ENCODE assay signal across 8 mouse cellular contexts in genomic region chrX:107150752-107151515, GRCm38 (mm10). TPM values are rescaled to one million over a fixed set of nuclear protein-coding genes. Genes with fewer than 3 reads are reported as not detected.
DNase-seq lines count a peak whose midpoint lies in the region; ATAC-seq and TF ChIP-seq lines count a peak whose summit lies in the region.

No protein-coding gene starts in this region.

- H3K36me3 ChIP-seq in heart, embryonic 13.5 days = no peaks in the 10 kb centered on the region
- no peaks in the 10 kb centered on the region for H3K36me3 ChIP-seq in liver, postnatal 0 days (replicated peaks; ENCODE audit: insufficient read depth, low read length)

- H3K4me1 ChIP-seq in heart, embryonic 13.5 days = no peaks in the 10 kb centered on the region
- H3K4me1 ChIP-seq in liver, postnatal 0 days (ENCODE audit: insufficient read depth) = no peaks in the 10 kb centered on the region

- H3K9ac ChIP-seq in heart, embryonic 13.5 days = no peak overlapping the region
- H3K9ac ChIP-seq in liver, postnatal 0 days (replicated peaks) = no peak overlapping the region

- H3K4me3 ChIP-seq in heart, embryonic 13.5 days = no peak overlapping the region
- peak overlapping the region; percentile 17 for H3K4me3 ChIP-seq in liver, postnatal 0 days (ENCODE audit: low read depth, low read length)

- DNase-seq in 3T3-L1 (ENCODE audit: low read depth, low spot score) = peak; percentile 92
- DNase-seq in MEL-GATA-1-ER (ENCODE audit: extremely low read depth, low read depth) = peak; percentile 66
- peak; percentile 15 for DNase-seq in liver, postnatal 0 days
- DNase-seq in thymus, postnatal 0 days (ENCODE audit: low spot score) = peak; percentile 40
- DNase-seq in right cerebral cortex, adult 18-20 months = no peak
- DNase-seq in left cerebral cortex, postnatal 4 days = no peak

- intact Hi-C loops in left cerebral cortex, postnatal 4 days (cut with DNase I) = no loop called here

- H3K4me2 ChIP-seq in heart, embryonic 13.5 days = peak overlapping the region; percentile 40
- peak overlapping the region; percentile 48 for H3K4me2 ChIP-seq in liver, postnatal 0 days (ENCODE audit: low read depth, low read length)

- H3K9me3 ChIP-seq in heart, embryonic 13.5 days = no peaks in the 10 kb centered on the region
- H3K9me3 ChIP-seq in liver, postnatal 0 days (ENCODE audit: low read length) = no peaks in the 10 kb centered on the region

- WGBS in heart, embryonic 13.5 days = 46% methylated on average over 4 of the region's 4 CpGs
- WGBS in liver, postnatal 0 days (ENCODE audit: insufficient replicate concordance) = 28% methylated on average over 4 of the region's 4 CpGs

- H3K27me3 ChIP-seq in heart, embryonic 13.5 days (replicated peaks) = no peaks in the 10 kb centered on the region
- no peaks in the 10 kb centered on the region for H3K27me3 ChIP-seq in liver, postnatal 0 days (ENCODE audit: insufficient read depth, low read length)

- no peak; the same call in 1 of the 2 replicates for ATAC-seq in heart, embryonic 13.5 days (ENCODE audit: extremely low read depth, insufficient number of reproducible peaks, low FRiP score, low TSS enrichment)
- peak; percentile 85 for ATAC-seq in liver, postnatal 0 days
- no peak; the same call in 1 of the 2 replicates for ATAC-seq in frontal cortex, adult (ENCODE audit: low TSS enrichment)

- TF ChIP-seq EP300 in liver, postnatal 0 days (IDR thresholded peaks at IDR 0.05; ENCODE audit: low read depth) = 0 out of 2 replicates have a peak, but pooled peaks have one; percentile 7

- H3K27ac ChIP-seq in heart, embryonic 13.5 days (replicated peaks) = peak overlapping the region; percentile 70
- peak overlapping the region; percentile 74 for H3K27ac ChIP-seq in liver, postnatal 0 days (ENCODE audit: low read depth)

- no peak for TF ChIP-seq CTCF in liver, postnatal 0 days (IDR thresholded peaks at IDR 0.05; ENCODE audit: low read depth)

RNA-seq across cellular contexts. Expression of gene P2ry10b, which starts 2.2 kb away (rescaled TPM):
- polyA plus RNA-seq in heart, embryonic 13.5 days (2015; fragmentation: Nextera tagmentation; extraction: Ambion mirVana) = 0.53 and 0.66 TPM in 2 replicates
- 0.70 and 1.00 TPM in 2 replicates for polyA plus RNA-seq in liver, postnatal 0 days (2015; fragmentation: Nextera tagmentation; extraction: Ambion mirVana)
- polyA plus RNA-seq in thymus, postnatal 0 days (2015; fragmentation: Nextera tagmentation; extraction: Ambion mirVana) = 6.7 and 8.5 TPM in 2 replicates
- under 1 TPM; 0.48 to 0.58 TPM for total RNA-seq in left cerebral cortex, postnatal 4 days (2021)

Comparison
In these comparisons a context has a peak if more than half of its experiments do, and no peak if none do; other contexts are left out.
1. DNase-seq: peak in 3T3-L1 (single experiment), MEL-GATA-1-ER (single experiment), liver, postnatal 0 days (single experiment) and thymus, postnatal 0 days (single experiment); none in right cerebral cortex, adult 18-20 months (single experiment) and left cerebral cortex, postnatal 4 days (single experiment).